Mouse (Mus musculus) hindbrain, embryonic 14.5 days (tissue): Measurements from ENCODE around the gene Ssbp1. TPM values are rescaled to one million over a fixed set of nuclear protein-coding genes. Genes with fewer than 3 reads are reported as not detected.

Experiments
- ATAC-seq: fragments of 200-750 bp; cut with Nextera tagmentation; 2 replicates; pipeline ENCODE4 v1.8.0; 2017; ENCODE audit warnings: moderate number of reproducible peaks, mild to moderate bottlenecking, moderate TSS enrichment, moderate library complexity; ENCODE audit not compliant: low FRiP score
- DNase-seq: peaks from one replicate; pipeline ENCODE4 v3.0.0-alpha.2; 2015; ENCODE audit warnings: low spot score
- H3K27ac ChIP-seq: fragments of 300-500 bp; sonication (generic); 2 replicates; pipeline ENCODE4 v1.5.1; 2014; ENCODE audit warnings: mild to moderate bottlenecking, moderate library complexity
- H3K27me3 ChIP-seq: fragments of 300-500 bp; sonication (generic); 2 replicates; pipeline ENCODE4 v1.6.1; 2014; ENCODE audit warnings: mild to moderate bottlenecking, low read length, mixed read lengths; ENCODE audit not compliant: control insufficient read depth, insufficient read depth
- H3K36me3 ChIP-seq: fragments of 300-500 bp; sonication (generic); replicated peaks from 2 replicates; pipeline ENCODE4 v1.6.1; 2014; ENCODE audit not compliant: control insufficient read depth, insufficient read depth
- H3K4me1 ChIP-seq: fragments of 300-500 bp; sonication (generic); replicated peaks from 2 replicates; pipeline ENCODE4 v1.6.1; 2014; ENCODE audit warnings: antibody characterized with exemption, low read length, mixed read lengths; ENCODE audit not compliant: control insufficient read depth, insufficient read depth
- H3K4me2 ChIP-seq: fragments of 300-500 bp; sonication (generic); replicated peaks from 2 replicates; pipeline ENCODE4 v1.6.1; 2014; ENCODE audit warnings: mild to moderate bottlenecking, moderate library complexity
- H3K4me3 ChIP-seq: fragments of 300-500 bp; sonication (generic); replicated peaks from 2 replicates; pipeline ENCODE4 v1.5.1; 2014; ENCODE audit warnings: mild to moderate bottlenecking, low read length
- H3K9ac ChIP-seq: fragments of 300-500 bp; sonication (generic); 2 replicates; pipeline ENCODE4 v1.6.1; 2014
- H3K9me3 ChIP-seq: fragments of 300-500 bp; sonication (generic); 2 replicates; pipeline ENCODE4 v1.6.1; 2016; ENCODE audit warnings: low read length; ENCODE audit not compliant: control insufficient read depth
- WGBS: fragments of 180-500 bp; shearing (Covaris S2); extraction: QIAGEN DNeasy Blood & Tissue Kit; methylation state at CpG from one replicate; pipeline ENCODE4 v1.1.7; 2014; 5-methylcytosine and 5-hydroxymethylcytosine counted together
- polyA plus RNA-seq: library from polyadenylated mRNA; unstranded; fragments of >200 nt; fragmentation: Nextera tagmentation; extraction: Ambion mirVana; gene quantifications from 2 replicates; pipeline ENCODE4 v1.2.1, GENCODE M21; 2014

Gene Ssbp1
- 78.7 and 85.7 TPM in 2 replicates for polyA plus RNA-seq

DNA sequence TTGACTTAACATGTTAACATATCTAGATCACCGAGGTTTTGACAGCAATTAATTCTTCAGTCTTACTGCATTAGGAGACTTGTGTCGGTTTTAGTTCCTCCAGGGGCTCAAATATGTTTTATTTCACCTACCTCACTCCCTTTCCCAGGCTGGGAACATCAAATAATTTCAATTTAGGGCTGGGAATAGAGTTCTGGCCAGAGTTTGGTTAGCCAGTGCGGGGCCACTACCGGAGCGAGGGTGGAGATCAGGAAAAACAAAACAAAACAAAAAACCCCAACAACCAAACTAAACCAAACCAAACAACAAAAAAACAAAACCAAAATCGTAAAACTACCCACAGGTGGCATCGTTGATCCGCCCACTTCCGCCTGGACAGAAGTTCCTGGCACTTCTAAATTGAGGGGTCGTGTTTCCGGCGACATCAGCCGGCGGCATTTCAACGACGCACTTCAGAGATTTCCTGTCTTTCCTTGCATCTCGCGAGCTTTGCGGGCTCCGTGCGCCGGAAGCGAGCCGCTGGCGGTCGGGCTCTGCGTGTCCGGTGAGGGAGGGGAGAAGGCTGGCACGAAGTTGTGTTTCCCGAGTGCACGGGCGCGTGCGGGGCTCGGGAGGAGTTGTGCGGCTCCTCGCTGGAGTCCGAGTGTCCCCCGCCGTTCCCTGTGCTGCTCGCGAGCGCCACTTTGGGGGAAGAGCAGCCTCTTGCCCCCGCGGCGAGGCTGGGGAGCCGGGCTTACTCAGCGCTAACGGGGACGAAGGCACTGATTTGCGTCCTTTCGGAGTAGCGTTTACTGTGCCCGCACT, at the start of gene Ssbp1:
TSS of gene Ssbp1 (plus strand) at position 437 of the 804 bp plus-strand sequence.
- Histone ChIP-seq H3K36me3 (peaks cover 29% of the 10 kb centered on the region), H3K27ac (peak within 1 kb of the TSS; percentile 96), H3K4me3 (peak within 1 kb of the TSS; percentile 72), H3K9ac (peak within 1 kb of the TSS; percentile 86), H3K27me3 (no peaks in the 10 kb centered on the region), H3K4me2 (peak within 1 kb of the TSS; percentile 74), H3K4me1 (peaks cover 10% of the 10 kb centered on the region), H3K9me3 (no peaks in the 10 kb centered on the region)
- ATAC-seq (peak; percentile 98), DNase-seq (peak; percentile 95)
- under 1% methylated on average over 54 of the region's 54 CpGs for WGBS

GRCm38 (mm10) chr6:40423013-40423412, 48.1 kb upstream of the Ssbp1 start:
- ATAC-seq: no peak
- Histone ChIP-seq H3K36me3 (peaks cover 24% of the 10 kb centered on the region), H3K4me1 (no peaks in the 10 kb centered on the region), H3K4me2 (no peak overlapping the region), H3K9ac (no peak overlapping the region), H3K27ac (no peak overlapping the region), H3K27me3 (no peaks in the 10 kb centered on the region), H3K4me3 (no peak overlapping the region), H3K9me3 (no peaks in the 10 kb centered on the region)
- WGBS: 88% methylated on average over 1 of the region's 1 CpGs
- no peak for DNase-seq

- Histone ChIP-seq H3K4me3 (no peak overlapping the region), H3K9ac (no peak overlapping the region), H3K4me2 (no peak overlapping the region), H3K27me3 (no peaks in the 10 kb centered on the region), H3K36me3 (peaks cover 16% of the 10 kb centered on the region), H3K9me3 (no peaks in the 10 kb centered on the region), H3K4me1 (peaks cover 7% of the 10 kb centered on the region; the same call in 1 of the 2 replicates), H3K27ac (no peak overlapping the region)
- DNase-seq (peak; percentile 46), ATAC-seq (0 out of 2 replicates have a peak, but pooled peaks have one; percentile 55)
- 62% methylated on average over 1 of the region's 1 CpGs for WGBS
These were observed 47.4 kb upstream of the Ssbp1 start for GRCm38 (mm10) chr6:40423774-40424173.

- Histone ChIP-seq H3K27me3 (no peaks in the 10 kb centered on the region), H3K9me3 (no peaks in the 10 kb centered on the region), H3K4me3 (no peak overlapping the region), H3K27ac (no peak overlapping the region), H3K4me2 (no peak overlapping the region), H3K4me1 (peaks cover 21% of the 10 kb centered on the region), H3K36me3 (0 out of 2 replicates have a peak, but pooled peaks cover 4% of the 10 kb centered on the region), H3K9ac (no peak overlapping the region)
- DNase-seq: no peak
- no peak for ATAC-seq
- 81% methylated on average over 7 of the region's 7 CpGs for WGBS
These were observed 43.7 kb upstream of the Ssbp1 start for GRCm38 (mm10) chr6:40427441-40427840.

DNA sequence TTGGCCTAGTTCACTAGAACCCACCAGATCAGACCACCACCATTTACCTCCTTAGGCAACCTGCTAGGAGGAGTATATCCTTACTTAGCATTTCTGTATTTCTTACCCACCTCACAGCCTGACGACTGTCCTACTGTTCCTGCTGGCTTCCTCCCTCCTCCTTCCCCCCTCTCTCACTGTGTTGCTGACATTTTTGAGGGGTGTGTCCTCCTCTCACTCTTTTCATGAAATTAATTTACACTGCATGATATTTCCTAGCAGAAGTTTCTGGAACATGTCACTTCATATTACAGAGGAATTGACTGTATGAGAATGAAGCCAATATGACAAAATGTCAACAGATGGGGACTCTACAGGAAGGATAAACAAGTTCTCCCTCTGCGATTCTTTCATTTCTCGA, 42.5 kb upstream of the Ssbp1 start:
- no peak overlapping the region for H3K9ac ChIP-seq
- peaks cover 21% of the 10 kb centered on the region for H3K4me1 ChIP-seq
- 69% methylated on average over 3 of the region's 3 CpGs for WGBS
- DNase-seq: no peak
- H3K27ac ChIP-seq: no peak overlapping the region
- no peak overlapping the region for H3K4me3 ChIP-seq
- H3K27me3 ChIP-seq: no peaks in the 10 kb centered on the region
- ATAC-seq: no peak
- H3K9me3 ChIP-seq: no peaks in the 10 kb centered on the region
- H3K4me2 ChIP-seq: no peak overlapping the region
- H3K36me3 ChIP-seq: no peaks in the 10 kb centered on the region

DNA sequence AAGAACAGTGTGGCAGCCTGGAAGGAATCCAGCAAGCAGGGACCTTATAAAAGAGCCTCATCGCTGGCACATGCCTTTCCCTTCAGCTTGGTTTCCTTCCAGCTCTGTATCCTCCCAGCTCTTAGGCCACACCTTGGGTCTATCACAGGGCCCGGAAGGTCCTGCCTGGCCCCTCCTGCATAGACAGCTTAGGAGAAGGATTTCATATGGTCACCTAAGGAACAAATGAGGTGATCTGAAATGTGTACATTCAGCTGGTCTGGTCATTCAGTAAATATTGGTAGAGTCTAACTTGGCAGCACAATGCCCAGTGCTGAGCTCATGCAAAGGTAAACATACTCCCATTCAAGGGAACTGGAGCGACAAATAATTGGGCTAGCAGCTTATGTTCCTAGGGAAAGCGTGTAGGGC, 41.6 kb upstream of the Ssbp1 start:
- Histone ChIP-seq H3K27me3 (no peaks in the 10 kb centered on the region), H3K9me3 (no peaks in the 10 kb centered on the region), H3K9ac (no peak overlapping the region), H3K36me3 (no peaks in the 10 kb centered on the region), H3K4me3 (no peak overlapping the region), H3K4me2 (no peak overlapping the region), H3K4me1 (peaks cover 26% of the 10 kb centered on the region), H3K27ac (no peak overlapping the region)
- 72% methylated on average over 4 of the region's 4 CpGs for WGBS
- no peak for DNase-seq
- peak; percentile 32; the same call in 1 of the 2 replicates for ATAC-seq

- H3K4me1 ChIP-seq: peaks cover 32% of the 10 kb centered on the region
- H3K27me3 ChIP-seq: no peaks in the 10 kb centered on the region
- DNase-seq (no peak), ATAC-seq (no peak)
- H3K9me3 ChIP-seq: no peaks in the 10 kb centered on the region
- no peaks in the 10 kb centered on the region for H3K36me3 ChIP-seq
- H3K27ac ChIP-seq: no peak overlapping the region
- no peak overlapping the region for H3K4me2 ChIP-seq
- no peak overlapping the region for H3K4me3 ChIP-seq
- no peak overlapping the region for H3K9ac ChIP-seq
- WGBS: 93% methylated on average over 3 of the region's 3 CpGs
These were observed 40.9 kb upstream of the Ssbp1 start for GRCm38 (mm10) chr6:40430251-40430650.

- no peak overlapping the region for H3K27ac ChIP-seq
- H3K9ac ChIP-seq: no peak overlapping the region
- 71% methylated on average over 3 of the region's 3 CpGs for WGBS
- no peaks in the 10 kb centered on the region for H3K9me3 ChIP-seq
- peaks cover 32% of the 10 kb centered on the region for H3K4me1 ChIP-seq
- DNase-seq: no peak
- no peak overlapping the region for H3K4me3 ChIP-seq
- ATAC-seq: no peak
- 0 out of 2 replicates have a peak overlapping the region, but pooled peaks have one; percentile 1 for H3K4me2 ChIP-seq
- H3K27me3 ChIP-seq: no peaks in the 10 kb centered on the region
- H3K36me3 ChIP-seq: no peaks in the 10 kb centered on the region
These were observed 40.3 kb upstream of the Ssbp1 start for GRCm38 (mm10) chr6:40430878-40431277.

- 44% methylated on average over 4 of the region's 4 CpGs for WGBS
- H3K27ac ChIP-seq: no peak overlapping the region
- H3K4me2 ChIP-seq: 0 out of 2 replicates have a peak overlapping the region, but pooled peaks have one; percentile 1
- H3K4me3 ChIP-seq: no peak overlapping the region
- H3K4me1 ChIP-seq: peaks cover 32% of the 10 kb centered on the region
- H3K27me3 ChIP-seq: no peaks in the 10 kb centered on the region
- H3K9ac ChIP-seq: no peak overlapping the region
- H3K9me3 ChIP-seq: no peaks in the 10 kb centered on the region
- no peaks in the 10 kb centered on the region for H3K36me3 ChIP-seq
- no peak for DNase-seq
- no peak for ATAC-seq
These were observed 39.8 kb upstream of the Ssbp1 start for GRCm38 (mm10) chr6:40431356-40431755.
